Mouse (Mus musculus) mouse embryonic stem cell (cell line): ENCODE measurements at regions not wholly inside any gene's neighbourhood (a gene's known extent, or its start where the extent isn't known, plus 50 kb on each side); places are given as distances from the start of the nearest gene placed in this dataset.

Experiments used
- in situ Hi-C, 2 experiments: fragments of 300-500 bp; cut with MboI; formaldehyde crosslinking; loops; 1 replicate in 1 of 2; 3 replicates in 1 of 2; pipeline ENCODE4 v1.14.3; 2019 to 2020; ENCODE audit warnings: low sequenced_read_pairs in 2 of 2, low pct_unique_long_range_greater_than_20kb in 1 of 2, mixed read lengths in 1 of 2; ENCODE audit not compliant: unreplicated experiment in 1 of 2

DNA sequence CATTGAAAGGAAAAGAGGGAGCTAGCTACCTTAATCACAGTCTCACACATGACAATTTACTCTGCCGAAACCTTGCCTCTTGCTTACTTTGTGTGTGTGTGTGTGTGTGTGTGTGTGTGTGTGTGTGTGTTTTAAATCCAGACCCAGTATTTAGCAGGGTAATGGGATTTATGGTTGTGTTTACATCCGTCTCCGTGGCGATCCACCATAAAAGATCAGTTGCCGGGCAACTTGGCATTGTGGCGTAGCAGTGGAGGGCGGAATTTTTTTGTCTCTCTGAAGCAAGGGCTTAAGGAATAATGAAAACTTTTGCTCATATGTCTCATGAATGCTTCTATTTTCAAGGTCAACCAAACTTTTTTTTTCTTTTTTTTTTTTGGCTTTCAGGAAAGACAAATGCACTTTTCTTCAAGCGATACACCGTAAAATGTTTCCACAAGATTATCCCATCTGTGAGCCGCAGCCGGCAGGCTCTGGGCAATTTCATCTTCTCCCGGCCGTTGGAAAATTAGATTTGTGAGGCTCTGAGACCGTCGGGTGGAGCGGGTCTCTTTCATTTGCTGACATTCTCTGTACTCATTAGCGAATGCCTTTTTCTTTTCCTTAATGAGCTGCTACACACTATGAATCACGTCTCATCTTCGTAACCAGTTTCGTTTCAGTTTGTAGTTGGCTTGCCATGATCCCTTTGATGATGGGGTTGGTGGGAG lies 53.9 kb upstream of the Ptch1 start:
- in situ Hi-C loops, result no loop called here

DNA sequence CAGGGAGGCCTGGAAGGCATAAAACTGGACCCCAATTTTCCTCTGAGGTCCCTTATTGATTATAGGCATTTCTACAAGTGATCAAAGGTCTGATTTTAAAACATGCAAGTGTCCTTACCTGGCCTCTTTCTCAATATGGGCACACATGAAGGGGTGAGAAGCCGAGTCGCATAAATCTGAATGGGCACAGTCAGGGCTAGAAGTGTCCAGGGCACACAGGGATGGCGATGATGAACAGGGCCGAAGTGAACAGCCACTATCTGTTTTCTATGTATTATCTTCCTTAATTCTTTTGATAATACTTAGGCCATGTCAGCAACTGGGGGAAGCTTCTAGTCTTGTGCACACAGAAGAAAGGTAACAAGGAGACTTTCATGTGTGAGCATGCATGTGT lies 54.5 kb upstream of the Ptch1 start:
- in situ Hi-C loops, result no loop called here

DNA sequence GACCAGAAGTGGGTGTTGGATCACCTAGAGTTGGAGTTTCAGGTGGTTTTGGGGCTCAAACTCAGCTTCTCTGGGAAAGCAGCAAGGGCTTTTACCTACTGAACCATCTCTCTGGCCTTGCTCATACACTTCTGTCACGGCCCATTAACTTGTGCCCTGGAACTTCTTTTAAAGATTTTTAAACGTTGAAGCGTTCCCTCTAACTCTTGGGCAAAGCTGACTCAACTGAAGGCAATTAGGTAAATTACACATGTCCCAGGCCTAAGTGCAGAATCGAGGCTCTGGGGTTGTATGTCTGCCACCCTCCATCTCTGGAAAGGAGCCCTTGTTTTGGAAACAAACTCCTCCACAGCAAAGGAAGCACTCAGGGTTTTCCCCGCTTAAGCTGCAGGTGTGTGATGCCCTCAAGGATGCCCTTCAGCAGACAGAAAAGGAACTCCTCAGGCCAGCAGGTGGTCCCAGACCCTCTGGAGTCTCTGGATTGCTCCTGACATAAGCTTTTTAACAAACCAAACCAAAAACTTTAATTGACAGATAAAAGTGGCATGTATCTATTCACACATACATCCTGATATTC lies 58.5 kb upstream of the Ptch1 start:
- in situ Hi-C loops, result no loop called here

DNA sequence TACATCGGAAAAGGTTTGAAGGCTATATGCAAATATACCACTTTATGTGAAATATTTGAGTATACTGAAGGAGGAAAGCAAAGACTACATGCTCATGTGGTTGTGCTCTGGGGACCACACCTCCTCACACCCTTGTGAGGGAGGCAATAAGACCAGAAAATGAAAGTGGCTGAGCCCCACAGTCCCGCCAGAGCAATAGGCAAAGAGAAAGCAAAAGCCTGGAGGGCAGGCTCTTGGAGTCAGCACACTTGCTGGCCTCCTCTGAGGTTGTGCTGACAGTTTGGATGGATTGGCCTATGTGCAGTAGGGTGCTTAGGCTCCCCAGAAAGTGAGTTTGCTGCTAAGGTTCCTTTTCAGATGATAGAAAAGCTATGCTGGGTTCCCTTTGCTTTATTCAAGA lies 60.9 kb upstream of the Ptch1 start:
- in situ Hi-C loops, result no loop called here

DNA sequence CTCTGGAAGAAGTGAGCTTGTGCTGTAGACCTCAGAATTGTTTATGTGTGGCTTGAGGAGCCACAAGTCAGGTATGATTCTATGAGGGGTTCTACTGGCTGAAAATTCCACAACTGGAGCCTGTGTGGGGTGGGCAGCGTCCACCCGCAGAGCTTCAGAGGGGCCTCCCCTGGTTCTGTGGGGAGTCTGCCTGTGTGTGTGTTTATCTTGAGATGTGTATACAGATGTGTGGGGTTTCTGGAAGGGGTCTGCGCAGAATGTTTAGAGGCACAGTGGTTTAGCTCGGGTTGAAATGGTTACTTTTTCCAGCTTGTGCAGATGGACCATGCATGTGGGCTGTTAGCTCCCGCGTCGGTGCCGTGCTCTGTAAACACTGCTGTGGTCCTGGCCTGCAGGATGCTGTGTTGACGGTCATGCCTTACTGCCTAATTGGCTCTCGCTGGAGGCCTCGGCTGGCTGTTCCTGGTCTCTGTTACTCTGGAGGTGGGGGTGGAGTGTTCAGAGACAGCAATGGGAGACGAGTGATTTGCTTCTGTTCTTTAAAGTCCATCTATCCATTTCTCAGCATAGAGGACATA lies 68.3 kb upstream of the Ptch1 start:
- in situ Hi-C loops, result no loop called here

DNA sequence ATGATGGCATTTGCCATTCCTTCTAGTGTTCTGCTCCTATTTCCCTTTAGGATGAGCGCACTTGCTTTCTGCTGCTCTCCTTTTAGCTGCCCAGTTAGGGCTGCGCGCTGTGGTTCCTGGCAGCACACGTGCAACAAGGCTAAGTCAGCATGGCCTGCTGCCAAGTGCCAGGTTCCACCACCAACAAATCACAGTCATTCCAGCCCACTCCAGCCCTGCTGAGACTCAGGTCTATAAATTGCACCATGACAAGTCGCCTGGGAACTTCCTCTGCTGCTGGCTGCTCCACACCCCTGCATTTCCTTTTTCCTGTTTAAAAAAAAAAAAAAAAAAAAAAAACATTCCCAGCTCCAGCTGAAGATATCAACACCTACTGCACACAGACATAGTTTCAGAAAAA lies 69.2 kb upstream of the Ptch1 start:
- in situ Hi-C loops, result no loop called here

DNA sequence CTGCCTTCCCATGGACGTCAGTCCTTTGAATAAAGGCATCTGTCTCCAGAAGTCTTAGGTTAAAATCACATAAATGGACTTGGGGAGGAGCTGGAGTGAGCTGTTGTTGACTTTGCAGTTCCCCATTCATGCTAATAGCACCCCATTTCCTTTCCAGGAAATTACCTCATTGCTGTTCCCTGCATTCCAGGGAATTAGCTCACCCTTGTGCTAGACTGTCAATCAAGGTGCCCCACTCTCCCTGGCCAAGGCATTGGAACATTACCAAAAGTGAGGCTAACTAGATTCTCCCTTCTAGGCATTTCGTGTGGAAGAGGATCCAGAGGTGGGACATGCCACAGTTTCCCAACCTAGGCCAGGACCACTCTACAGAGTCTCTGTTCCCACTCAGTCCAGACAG lies 70.0 kb upstream of the Ptch1 start:
- in situ Hi-C loops, result no loop called here

DNA sequence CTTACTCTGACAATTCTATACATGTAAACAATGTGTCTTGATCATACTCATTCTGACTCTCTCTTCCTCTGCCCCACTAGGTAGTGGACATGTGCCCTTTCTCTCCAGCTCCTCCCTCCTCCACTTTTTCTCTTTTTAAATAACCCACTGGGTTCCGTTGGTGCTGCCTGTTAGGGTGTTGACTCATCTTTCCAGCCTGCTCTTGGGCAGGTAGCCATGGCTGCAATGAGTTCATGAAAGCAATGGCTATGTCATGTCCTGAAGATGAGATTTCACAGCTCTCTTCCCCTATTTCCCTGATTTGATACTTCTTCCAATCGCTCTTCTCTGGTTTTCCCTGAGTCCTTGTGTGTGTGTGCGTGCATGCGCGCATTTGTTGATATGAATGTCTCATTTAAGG lies 70.9 kb upstream of the Ptch1 start:
- in situ Hi-C loops, result no loop called here

DNA sequence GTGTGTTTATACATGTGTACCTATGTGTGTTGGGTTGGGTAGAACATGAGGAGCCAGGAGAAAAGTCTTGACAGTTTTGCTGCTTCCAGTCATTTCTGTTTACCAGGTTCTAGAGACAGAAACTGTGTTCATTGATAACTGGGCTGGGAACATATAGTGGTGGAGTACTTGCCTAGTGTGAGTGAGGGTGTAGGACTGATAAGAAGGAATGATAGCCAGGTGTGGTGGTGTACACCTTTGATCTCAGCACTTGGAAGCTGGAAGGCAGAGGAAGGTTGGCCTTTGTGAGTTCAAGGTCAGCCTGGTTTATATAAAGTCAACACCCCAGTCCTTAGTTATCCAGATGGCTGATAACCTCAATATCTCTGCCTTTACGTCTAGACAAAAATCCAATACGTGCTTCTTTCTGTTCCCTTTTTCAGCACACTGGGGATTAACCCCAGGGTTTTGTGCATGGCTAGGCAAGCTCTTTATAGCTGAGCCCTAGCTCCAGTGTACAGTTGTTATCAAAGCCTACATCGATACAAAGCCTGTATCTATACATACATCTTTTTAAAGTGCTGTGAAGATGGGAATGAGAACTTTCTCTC lies 75.8 kb upstream of the Ptch1 start:
- in situ Hi-C loops, result no loop called here

DNA sequence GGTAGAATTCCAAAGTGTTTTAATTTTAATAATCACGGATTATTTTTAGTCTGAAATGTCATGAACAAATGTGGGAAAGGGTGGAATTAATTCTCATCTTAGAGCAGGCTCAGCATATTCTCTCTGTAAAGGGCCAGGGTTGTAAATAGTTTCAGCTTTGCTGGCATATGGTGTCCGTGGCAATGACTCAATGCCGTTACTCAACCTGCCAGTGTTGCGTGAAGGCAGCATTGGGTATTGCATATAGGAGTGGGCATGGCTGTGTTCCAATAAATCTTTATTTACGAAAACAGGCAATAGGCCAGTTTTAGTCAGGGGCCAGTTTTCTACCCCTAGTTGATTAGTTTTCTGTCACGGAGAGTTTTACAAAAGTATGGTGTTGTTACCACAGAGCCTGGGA lies 81.1 kb upstream of the Ptch1 start:
- in situ Hi-C loops, result no loop called here

DNA sequence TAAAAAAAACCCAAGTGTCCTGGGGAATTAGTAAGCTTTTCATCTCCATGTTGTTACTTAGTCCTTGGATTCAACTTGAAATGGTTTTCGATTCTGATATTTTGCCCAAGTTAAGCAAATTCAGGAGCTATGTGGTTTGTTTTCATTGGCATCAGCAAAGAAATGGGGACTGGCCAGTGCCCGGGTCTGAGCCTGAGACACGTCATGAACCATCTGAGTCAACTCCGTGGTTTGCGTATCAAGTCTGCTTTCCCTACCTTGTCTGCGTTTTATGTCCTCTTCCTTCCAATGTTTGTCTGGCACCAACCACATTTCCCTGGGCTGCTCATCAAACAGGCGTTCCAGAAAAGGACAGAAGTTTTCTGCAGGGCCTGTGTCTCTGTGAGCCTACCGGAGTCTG lies 83.7 kb upstream of the Ptch1 start:
- in situ Hi-C loops, result no loop called here

DNA sequence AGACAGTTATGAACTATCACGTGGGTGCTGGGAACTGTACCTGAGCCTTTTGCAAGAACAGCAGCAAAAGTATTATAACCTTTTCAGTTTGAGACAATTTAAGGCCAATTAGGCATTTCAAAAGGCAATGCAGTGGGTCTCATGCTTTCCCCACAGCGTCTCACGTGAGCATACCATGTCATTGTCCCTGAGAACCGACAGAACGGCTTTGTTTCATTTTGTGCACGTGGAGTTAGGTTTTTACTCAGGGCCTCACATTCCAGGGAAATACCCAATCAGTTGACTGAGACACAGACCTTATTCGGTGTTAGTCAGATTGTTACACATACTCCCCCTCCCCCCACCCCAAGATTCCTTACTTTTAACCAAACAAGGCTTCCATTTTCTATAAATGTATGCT lies 86.0 kb upstream of the Ptch1 start:
- in situ Hi-C loops, result no loop called here

DNA sequence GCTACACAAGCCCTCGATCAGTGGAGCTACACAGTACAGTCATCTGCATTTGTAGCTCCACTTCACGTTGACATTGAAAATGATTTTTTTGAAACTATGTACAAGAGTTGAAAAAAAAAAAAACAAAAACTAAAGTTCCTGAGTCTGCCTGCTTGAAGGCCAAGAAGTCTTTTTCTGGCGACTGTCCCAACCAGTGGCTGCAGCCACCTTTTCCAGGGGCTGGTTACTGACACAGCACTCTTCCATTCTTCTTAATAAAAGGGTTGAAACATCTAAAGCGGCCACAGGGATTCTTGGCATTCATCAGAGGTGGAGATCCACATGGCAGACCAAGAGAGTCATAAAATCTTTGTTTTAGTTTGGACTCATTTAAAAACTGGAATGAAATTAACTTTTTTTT lies 87.0 kb upstream of the Ptch1 start:
- in situ Hi-C loops, result no loop called here

DNA sequence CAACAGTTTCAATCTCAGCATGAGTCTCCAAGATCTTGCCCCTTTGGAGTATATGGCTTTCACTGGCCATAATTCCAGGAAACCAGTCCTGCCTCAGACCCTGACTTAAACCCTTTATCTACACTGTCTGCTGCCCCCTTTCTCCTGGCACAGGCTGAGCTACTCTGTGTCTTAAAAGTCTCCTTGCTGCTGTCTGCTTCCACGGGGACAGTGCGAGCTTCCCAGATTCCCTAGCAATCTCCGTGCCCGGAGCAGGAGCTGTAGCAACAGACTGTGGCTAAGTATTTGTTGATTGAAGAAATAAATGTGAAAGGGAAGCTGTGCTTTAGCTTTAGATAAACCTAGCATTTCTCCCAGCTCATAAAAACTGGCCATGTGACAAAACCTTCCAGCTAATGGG lies 95.2 kb upstream of the Ptch1 start:
- in situ Hi-C loops, result no loop called here

DNA sequence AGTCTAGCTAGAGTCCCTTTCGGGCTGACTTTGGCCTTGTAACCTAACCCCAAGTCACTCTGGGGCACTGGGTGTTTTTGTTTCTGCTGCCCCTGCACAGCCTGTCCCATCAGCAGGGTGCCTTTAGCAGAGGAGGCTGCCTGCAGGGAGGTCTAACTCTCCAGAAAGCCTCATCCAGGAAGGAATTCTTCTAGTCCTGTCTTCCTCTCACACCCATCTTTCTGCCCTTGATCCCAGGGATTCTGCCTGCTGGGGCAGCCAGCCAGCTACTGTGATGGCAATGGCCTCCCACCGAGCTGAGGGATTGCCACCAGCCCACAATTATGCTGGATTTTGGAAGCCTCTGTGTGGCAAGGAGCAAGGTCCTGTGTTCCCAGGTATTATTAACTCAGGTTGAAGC lies 95.6 kb upstream of the Ptch1 start:
- in situ Hi-C loops, result no loop called here

DNA sequence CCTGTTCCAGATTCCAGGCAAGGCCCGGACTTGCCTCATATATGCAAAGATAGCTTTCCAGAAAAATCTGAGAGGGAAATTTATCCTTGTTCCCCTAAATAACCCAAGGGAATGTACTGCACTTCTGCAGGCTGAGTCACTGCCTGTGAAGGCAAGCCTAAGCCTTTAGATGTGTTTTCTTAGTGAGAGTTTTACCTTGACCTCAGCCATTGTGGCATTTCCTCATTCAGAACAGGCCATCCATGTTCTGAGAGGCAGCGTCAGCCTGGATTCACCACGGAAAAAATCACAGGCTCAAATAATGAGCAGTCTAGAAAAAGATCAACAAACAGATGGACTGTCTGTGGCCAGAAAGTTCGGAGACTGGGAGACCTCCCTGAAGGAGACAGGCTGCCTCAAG lies 99.0 kb upstream of the Ptch1 start:
- in situ Hi-C loops, result no loop called here

DNA sequence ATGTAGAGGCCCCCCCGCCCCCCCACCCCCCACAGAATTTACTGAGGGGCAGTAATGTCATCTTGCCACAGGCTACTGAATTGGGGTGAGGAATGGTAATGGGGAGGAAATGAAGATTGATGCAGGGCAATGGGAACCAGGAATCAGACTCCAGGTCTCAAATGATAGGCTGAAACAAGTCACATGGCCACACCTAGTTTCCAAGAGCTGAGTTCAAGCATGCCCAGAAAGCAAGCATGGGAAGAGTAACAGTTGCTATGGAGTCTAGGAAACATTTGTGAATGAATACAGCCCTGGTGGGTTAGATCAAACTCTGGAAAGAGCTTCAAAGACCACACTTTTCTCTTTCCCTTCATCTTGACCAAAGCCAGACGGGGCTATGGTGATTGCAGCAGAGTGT lies 104.3 kb upstream of the Ptch1 start:
- in situ Hi-C loops, result loop anchor here in 1 of 2 experiments (25.0 kb wide), 1 partner anchor 110 kb away; no protein-coding TSS in a partner anchor

DNA sequence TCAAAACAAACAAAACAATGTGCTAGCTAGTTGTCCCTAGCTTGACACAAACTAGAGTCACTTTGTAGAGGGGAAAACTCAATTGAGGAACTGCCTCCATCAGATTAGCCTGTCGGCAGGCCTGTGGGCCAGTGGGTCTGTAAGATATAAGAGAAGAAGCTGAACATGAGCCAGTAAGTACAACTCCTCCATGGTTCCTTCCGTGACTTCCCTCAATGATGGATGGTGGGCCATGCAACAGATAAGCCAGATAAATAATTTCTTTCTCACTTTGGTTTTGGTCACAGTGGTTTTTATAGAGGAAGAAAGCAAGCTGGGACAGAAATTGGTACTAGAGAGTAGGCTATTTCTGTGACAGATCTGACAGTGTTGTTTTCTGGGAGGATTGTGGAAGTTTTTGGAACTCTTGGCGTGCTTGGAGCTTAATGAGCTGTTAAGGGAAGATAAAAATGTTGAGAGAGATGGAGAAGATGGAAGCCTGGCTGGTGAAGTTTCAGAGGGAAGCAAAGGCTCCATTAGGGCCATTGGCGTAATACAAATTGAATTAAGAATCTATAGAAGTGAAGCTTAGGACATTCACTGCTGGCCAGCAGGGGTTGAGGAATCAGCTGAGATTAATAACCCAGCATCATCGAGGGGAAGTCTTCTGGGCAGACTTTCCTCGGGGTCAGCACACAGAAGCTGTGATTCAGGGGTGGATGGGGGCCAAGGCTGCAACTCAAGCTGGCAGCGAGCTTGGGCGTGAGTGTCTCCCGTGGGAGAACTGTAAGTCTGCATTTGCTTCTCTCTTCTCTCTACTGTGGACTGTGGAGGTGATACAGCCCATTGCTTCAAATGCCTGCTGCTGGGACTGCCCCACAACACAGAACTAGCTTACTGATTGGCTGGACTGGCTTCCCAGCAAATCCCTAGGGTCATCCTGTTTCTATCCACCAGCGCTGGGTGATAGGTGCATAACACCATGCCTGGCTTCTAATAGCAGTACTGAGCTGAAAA lies 105.2 kb upstream of the Ptch1 start:
- in situ Hi-C loops, result loop anchor here in 1 of 2 experiments (25.0 kb wide), 1 partner anchor 109 kb away; no protein-coding TSS in a partner anchor

DNA sequence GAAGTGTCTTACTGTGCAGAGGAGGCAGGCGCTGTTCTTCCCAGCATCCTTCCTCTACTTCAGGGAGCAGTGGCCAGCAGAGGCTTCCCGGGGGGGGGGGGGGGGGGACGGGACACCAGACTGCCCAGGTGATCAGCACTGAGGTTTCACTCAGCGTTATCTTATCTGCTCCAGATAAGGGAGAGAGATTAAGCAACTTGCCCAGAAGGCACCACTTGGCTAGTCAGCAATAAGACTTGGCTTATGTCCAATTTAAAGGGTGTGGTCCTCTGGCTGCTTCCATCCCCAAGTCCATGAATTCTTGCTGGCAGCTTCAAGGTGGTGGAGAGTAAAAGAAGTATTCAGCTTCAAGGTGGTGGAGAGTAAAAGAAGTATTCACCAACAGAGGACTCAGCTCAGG lies 108.9 kb upstream of the Ptch1 start:
- in situ Hi-C loops, result loop anchor here in 1 of 2 experiments (25.0 kb wide), 1 partner anchor 105 kb away; no protein-coding TSS in a partner anchor
